Mouse (Mus musculus): ENCODE results near the gene Gm29094.
"Not testable (repeated sequence)": the region's sequence is repeated elsewhere in the genome, so short reads cannot be mapped to it uniquely, and the experiment has no call there.

Gm29094 gene

GRCm38 (mm10) chr9:89198969-89199416, at the start of gene Gm29094, which contains the start of gene Bcl2a1b:
TSS of gene Gm29094 (plus strand) at chr9:89199379.
TSS of gene Bcl2a1b (plus strand) at chr9:89199209.
- not testable (repeated sequence) for DNase-seq

GRCm38 (mm10) chr9:89172539-89172938, 26.6 kb upstream of the Gm29094 start:
- DNase-seq = not testable (repeated sequence)

- peak; percentile 81 for DNase-seq
Measured at GRCm38 (mm10) chr9:89178833-89179232, 20.3 kb upstream of the Gm29094 start.

GRCm38 (mm10) chr9:89179469-89179868, 19.7 kb upstream of the Gm29094 start:
- DNase-seq = not testable (repeated sequence)

- DNase-seq = not testable (repeated sequence)
Measured at GRCm38 (mm10) chr9:89187006-89187405, 12.2 kb upstream of the Gm29094 start.

- DNase-seq = not testable (repeated sequence)
Measured at GRCm38 (mm10) chr9:89195483-89195882, 3.7 kb upstream of the Gm29094 start.

GRCm38 (mm10) chr9:89197509-89197908, 1.7 kb upstream of the Gm29094 start:
- DNase-seq = not testable (repeated sequence)

- not testable (repeated sequence) for DNase-seq
Measured at GRCm38 (mm10) chr9:89198349-89198748, 830 bp upstream of the Gm29094 start.

GRCm38 (mm10) chr9:89202256-89202655, 3.1 kb downstream of the Gm29094 start:
- not testable (repeated sequence) for DNase-seq

GRCm38 (mm10) chr9:89208939-89209338, 9.8 kb downstream of the Gm29094 start:
- not testable (repeated sequence) for DNase-seq

GRCm38 (mm10) chr9:89210353-89211064, 11.3 kb downstream of the Gm29094 start, which contains the start of gene Mthfs:
TSS of gene Mthfs (plus strand) at chr9:89210676.
- DNase-seq = peak; percentile 47

- DNase-seq = peak; percentile 94
Measured at GRCm38 (mm10) chr9:89211065-89211858, 12.1 kb downstream of the Gm29094 start.

GRCm38 (mm10) chr9:89212428-89212827, 13.2 kb downstream of the Gm29094 start:
- peak; percentile 48 for DNase-seq

GRCm38 (mm10) chr9:89218174-89218573, 19.0 kb downstream of the Gm29094 start:
- peak; percentile 48 for DNase-seq

GRCm38 (mm10) chr9:89219668-89220067, 20.5 kb downstream of the Gm29094 start:
- not testable (repeated sequence) for DNase-seq

GRCm38 (mm10) chr9:89220704-89221287, 21.6 kb downstream of the Gm29094 start:
- DNase-seq = not testable (repeated sequence)

GRCm38 (mm10) chr9:89226071-89226470, 26.9 kb downstream of the Gm29094 start:
- DNase-seq = no peak

GRCm38 (mm10) chr9:89228122-89228521, 28.9 kb downstream of the Gm29094 start:
- no peak for DNase-seq

- DNase-seq = peak; percentile 55
Measured at GRCm38 (mm10) chr9:89230897-89231497, 31.8 kb downstream of the Gm29094 start.

- not testable (repeated sequence) for DNase-seq
Measured at GRCm38 (mm10) chr9:89237131-89237530, 38.0 kb downstream of the Gm29094 start.

- not testable (repeated sequence) for DNase-seq
Measured at GRCm38 (mm10) chr9:89238976-89239505, 39.9 kb downstream of the Gm29094 start.

- DNase-seq = not testable (repeated sequence)
Measured at GRCm38 (mm10) chr9:89240516-89241019, 41.4 kb downstream of the Gm29094 start.

Data from kidney, adult 9 months (tissue).